Mouse (Mus musculus) T-helper 17 cell (primary cell): ENCODE measurements around the gene Dennd6a.

Source experiments
- in situ Hi-C, 2 experiments: fragments of 300-600 bp; cut with MboI, MseI; formaldehyde crosslinking; loops; 1 replicate in 1 of 2; 2 replicates in 1 of 2; pipeline ENCODE4 v1.15.1; 2025; ENCODE audit warnings: high pct_unique_total_duplicates in 2 of 2

Dennd6a gene

DNA sequence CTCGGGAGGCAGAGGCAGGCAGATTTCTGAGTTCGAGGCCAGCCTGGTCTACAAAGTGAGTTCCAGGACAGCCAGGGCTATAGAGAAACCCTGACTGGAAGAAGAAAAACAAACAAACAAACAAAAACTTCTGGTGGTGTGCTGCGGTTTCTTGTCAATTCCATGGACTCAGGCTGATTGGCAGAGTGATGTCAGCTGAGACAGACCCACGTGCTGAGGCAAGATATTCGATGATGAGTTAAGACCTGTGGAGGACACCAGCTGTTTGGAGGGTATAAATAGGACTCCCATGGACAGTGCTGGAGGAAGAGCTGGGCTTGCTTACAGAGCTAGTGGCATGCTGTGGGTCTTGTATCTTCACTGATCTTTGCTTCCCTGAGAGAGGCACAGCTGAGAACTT, at the start of gene Dennd6a:
TSS of gene Dennd6a (plus strand) at position 301 of the 400 bp plus-strand sequence.
- in situ Hi-C loops, result loop anchor here in 1 of 2 experiments (25.0 kb wide), 1 partner anchor 1689 kb away; no protein-coding TSS in a partner anchor

DNA sequence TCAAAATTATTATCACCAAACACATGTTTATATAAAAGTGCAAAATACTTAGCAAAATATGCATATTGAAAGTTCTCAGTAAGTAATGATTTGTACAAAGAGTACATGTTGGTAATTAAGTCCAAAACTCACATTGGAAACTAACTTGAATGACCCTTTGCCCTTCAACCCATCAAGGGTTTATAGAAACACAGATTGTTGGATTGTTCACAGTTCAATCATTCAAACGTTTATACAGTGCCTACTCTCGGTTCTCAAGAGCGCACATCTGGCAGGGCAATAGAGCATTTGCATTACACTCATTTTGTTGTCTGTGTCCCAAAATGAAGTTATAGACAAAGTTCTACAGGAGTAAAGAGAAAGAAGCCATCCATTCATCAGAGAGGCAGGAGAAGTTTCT, 47.7 kb upstream of the Dennd6a start:
- in situ Hi-C loops, result no loop called here

DNA sequence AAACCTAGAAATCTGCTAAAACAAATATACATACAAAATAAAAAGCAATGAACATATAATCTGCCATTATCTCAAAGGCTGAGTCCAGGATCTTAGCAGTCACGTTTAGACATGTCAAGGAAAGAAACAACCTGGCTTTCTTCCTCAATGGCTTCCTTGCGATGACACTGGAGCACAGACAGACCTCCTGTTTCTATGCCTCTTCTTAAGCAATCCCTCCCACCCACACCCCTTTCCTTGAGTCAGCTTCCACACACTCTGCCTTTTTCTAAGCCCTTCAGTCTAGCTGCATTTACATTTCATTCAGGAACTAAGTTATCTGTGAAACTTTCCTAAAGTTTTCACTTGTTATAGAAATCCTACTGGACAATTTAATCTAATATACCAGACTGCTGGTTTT, 45.4 kb upstream of the Dennd6a start:
- in situ Hi-C loops, result no loop called here

DNA sequence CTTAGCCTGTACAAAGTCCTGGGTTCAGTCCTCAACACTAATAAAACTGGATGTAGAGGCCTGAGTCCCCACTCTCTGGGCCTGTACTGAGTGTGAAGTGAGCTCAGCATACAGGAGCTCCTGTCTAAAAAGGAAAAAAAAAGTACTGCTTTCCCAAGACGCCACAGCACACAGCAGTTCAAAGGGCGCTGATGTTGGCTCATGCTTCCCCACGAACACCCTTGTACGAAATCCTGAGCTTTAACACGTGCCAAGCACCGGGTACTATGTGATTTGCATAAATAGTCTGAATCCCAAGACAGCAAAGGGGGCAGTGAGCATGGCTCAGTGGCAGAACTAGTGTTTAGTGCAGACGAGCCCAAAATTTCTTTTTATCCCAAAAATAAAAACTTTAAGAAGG, 43.3 kb upstream of the Dennd6a start:
- in situ Hi-C loops, result no loop called here

DNA sequence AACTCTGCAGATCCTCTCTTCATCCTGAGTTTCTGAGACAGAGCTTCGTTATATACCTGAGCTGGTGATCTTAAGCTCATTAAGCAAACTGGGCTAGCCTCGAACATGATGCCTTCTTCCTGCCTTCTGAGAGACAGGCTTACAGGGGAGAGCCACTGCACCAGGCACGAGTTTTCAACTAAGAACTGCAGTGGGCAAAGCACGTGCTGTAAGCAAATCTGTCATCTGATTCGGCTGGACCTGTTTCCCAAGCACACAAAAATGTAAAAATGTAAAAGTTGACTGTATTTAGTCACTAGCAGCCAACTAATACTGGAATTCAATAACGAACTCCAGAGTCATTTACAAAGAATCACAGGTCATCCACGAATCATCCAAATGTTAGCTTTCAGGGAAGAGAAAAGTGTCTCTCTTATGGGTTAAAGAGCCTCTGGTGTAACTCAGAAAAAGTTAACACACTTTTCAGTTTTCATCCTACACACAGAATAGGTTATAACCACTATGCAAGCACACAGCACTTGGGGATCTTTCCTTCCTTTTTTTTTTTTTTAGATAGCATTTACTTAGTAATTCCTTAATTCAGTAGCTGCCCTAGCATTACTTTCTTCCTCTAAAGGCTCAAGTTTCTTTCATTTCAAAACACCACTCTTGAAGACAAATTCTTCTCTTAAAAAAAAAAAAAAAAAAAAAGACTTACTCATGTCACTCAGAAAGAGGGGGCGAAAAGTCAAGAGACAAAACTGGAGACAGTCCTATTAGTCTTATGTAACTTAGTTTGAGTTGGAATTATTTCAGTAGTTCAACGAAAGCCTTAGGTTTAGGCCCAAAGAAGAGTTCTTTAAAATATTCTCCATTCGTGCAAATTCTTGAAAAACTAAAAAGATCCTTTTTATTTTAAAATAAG, 42.0 kb upstream of the Dennd6a start:
- in situ Hi-C loops, result no loop called here

DNA sequence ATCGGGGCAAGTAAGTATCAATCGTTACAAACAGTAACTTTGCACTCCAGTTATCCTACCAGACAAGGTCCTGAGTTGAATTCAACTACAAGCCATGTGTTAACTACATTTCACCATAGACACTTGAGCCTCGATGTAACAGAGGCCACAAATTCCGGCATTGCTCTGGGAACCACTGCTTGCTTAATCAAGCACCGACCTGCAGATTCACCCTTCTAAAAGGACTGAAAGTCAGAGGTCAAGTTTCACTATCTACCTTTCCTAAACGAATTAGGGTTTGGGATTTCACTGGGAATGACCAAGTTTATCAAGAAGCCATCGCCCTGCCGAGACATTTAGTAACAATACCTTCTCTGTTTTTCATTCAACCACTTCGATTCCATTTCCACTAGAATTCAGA, 40.9 kb upstream of the Dennd6a start:
- in situ Hi-C loops, result no loop called here

DNA sequence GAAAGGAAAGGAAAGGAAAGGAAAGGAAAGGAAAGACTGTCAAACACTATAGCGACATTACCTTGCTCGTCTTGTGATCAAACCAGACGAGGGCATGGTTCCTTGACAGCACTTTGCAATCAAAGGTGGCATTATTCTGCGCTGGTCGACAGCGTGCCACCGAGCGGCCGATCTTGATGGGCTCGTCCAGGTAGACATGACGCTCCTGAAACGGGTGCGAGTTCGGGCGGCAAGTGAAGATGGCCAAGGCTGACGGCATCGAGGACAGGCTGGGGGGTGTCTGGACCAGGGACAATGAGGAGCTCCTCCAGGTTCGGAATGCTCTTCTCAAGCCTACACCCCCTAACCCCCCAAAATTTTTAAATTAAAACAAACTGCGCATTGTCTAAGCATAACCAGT, 40.4 kb upstream of the Dennd6a start:
- in situ Hi-C loops, result no loop called here

DNA sequence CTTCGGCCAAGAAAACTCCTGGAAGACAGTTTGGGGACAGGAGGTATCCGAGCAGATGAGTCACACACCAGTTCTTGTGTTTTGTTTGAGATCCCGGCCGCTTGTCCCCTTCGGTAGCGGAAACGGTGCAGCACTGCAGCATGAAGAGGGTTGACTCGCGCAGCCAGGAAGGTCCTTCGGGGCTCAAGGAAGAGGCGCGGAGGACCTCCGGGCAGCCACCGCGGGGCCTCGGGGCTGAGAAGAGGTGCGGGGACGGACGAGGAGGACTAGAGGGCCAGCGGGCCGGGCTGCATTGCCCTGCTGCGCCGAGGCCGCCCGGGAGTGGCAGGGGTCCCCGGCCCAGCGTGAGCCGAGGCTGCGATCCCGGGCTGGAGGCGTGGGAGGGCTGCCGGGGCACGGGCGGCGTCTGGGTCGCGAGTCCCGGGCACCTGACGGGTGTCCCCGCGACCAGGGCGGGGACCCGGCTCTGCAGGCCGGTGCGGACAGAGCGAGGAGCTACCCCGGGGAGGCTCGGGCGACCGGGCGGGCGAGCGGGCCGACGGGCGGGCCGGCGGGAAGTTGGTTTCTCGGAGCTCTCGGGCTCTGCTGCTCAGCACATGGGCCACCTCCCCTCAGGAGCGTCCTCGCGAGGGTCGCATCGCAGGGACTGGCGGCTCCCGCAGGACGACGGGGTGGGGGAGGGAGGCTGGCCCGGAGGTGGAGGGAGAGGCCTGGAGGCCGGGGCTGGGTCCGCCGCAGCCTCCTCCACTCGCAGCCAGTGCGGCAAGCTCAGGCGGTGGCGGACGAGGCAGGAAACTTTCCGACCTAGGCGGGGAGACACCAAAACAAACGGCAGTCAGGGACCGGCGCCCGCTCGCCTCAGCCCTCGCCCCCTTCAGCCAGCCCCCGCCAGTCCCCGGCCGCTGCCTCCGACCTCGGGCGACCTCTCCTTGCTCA, 39.6 kb upstream of the Dennd6a start:
- in situ Hi-C loops, result no loop called here

DNA sequence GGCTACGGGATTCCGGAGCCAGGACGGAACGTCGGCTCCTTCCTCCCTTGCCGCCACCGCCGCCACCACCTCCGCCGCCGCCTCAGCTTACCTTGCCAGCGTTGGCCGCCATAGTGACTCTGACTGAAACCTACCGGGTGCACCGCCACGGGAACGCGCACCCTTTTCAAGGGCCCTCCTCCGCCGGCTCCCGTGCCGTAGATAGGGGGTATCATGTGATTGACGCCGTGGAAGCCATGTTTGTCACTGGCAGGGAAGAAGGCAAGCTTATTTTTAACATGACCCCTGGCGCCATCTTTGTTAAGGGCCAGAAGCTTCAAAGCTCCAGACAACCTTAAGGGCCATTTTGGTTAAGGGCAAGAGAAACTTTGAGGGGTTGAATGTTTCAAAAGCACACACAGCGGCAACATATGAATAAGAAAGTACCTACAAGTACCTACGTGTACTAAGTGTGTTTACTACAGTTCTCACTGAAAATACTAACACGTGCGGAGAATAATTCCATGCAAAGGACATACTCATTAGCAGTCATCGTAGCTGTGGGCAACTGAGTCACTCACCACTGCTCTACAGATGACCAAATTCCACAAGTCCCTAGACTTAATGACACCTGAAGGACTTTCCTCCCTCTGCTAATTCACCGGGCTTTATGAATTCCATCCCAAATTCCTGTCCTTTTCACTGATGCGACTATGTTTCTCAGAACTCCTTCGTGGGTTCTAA, 38.7 kb upstream of the Dennd6a start, which contains the start of gene Slmap:
TSS of gene Slmap (minus strand) at position 175 of the 723 bp plus-strand sequence.
- in situ Hi-C loops, result no loop called here

DNA sequence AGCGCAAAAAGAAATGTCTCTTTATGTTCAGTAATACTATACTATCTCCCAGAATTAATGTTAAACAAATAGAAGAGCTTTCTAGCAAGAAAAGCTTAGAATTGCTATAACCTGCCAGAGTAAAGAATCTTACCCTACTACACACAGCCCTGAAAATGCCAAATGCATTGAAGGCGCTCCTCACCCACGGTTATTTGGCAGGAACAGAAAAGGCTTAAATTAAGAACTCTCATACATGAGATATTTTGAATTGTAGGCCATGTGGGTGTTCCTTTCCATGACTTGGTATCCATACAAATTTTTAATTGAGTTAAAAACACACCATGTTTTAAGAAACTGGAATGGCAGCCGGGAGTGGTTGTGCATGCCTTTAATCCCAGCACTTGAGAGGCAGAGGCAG, 34.4 kb upstream of the Dennd6a start:
- in situ Hi-C loops, result no loop called here

DNA sequence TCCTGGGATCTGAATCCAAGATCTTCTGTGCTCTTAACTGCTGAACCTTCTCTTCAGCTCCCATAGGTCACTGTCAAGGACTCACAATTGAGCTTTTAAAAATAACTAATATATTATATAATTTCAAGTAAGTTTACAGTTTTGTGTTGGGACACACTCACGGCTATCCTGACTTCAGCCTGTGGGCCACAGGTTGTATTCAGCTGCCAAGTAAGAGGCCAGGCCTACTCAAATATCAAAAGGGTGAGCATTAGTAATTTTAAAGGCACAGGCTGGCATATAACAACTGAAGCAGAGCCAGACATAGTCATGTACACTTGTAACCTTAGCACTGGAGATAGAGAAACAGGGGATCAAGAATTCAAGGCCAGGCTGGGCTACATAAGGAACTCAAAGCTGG, 33.1 kb upstream of the Dennd6a start:
- in situ Hi-C loops, result no loop called here

DNA sequence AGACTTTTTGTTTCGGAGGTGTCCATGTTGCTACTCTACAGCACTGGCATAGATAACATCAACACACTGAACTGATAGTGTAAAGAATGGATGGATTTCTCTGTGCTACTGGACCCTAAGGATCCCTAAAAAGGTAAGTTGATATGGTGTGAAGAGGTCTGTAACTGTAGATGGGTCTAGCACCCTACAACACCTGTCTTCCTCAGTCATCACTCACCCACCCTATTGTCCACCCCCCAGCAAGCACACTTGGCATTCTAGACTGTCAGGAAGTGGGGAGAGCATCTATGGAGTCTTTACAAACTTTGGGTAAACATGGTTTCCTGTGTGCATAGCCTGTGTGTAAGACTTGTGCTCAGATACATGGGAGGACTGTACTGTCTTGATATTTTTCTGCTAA, 31.5 kb upstream of the Dennd6a start:
- in situ Hi-C loops, result no loop called here

DNA sequence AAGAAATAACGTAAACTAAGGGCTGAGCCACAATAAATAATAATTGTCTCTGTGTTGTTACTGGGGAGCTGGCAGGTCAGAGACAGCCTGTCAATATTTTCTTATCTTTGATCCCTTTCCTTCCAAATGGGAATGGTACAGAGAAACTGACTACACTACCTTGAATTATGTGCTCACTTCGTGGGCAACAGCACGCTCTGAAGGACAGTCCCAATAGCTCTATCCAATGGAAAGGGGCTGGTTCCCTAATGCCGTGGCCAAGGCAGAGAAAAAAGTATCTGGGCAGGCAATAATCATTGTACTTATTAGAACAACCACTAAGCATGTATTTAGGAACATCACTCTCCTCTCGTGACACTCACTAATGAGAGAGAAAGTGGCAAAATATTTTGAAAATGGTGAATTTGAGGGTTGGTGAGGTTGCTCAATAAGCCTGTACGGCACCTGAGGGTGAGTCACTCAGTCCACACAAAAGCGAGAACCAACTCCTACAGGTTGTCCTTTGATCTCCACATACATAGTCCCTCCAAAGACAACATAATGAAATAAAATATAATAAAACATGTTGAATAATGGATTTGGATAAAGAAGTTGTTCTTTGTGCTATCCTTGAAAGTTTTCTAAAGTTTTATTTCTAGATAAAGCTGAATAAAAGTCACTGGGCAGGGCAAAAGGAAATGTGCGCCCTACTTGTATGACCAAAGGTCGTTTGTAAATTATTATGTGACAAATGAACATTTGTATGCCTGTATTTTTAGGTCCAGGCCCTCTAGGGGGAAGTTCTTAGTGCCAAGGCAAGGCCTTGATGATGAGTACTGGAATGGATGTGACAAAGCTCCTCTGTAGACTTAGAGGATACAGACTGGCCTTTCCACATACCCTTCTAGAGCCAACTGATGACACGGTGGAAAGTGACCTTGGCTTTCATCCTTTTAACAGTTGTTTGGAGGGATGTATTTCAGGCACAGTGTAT, 25.9 kb upstream of the Dennd6a start:
- in situ Hi-C loops, result loop anchor here in 1 of 2 experiments (5.0 kb wide), 1 partner anchor 79 kb away; no protein-coding TSS in a partner anchor

DNA sequence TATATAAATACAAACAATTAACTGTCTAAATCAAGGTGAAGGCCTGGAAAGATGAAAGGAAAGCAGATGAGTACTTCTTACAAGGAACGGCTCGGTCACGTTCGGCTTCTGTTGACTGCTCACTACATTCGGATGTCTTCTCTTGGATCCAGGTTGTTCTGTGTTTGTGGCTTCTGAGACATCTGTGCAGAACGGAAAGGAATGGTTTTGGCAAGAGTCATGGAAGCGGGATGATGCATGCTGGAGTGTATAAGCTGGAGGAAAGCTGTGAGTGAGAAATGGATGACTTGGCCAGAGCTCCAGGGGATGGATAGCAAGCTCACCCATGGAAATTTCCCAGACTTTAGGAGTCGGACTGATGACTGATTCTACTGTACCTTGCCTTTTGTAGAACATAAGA, 22.9 kb upstream of the Dennd6a start:
- in situ Hi-C loops, result loop anchor here in 1 of 2 experiments (25.0 kb wide), 1 partner anchor 1712 kb away; no protein-coding TSS in a partner anchor

DNA sequence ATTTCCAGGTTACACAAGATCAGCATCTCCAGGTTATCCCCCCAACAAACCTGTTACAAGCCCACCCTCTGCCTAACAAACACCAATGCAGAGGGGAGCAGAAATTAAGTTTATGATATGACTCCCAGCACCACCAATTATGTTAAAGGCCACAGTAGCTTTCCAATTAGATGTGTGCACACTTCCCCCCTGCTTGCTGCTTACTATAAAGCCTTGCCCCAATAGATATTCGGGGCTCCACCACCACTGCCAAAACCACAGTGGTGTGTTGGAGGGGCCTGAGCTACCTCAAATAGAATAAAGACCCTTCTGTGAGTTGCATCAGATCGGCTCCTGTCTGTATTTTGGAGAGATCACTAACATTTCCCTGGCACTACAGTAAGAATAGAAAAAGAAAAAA, 21.2 kb upstream of the Dennd6a start:
- in situ Hi-C loops, result loop anchor here in 1 of 2 experiments (25.0 kb wide), 1 partner anchor 1710 kb away; no protein-coding TSS in a partner anchor

DNA sequence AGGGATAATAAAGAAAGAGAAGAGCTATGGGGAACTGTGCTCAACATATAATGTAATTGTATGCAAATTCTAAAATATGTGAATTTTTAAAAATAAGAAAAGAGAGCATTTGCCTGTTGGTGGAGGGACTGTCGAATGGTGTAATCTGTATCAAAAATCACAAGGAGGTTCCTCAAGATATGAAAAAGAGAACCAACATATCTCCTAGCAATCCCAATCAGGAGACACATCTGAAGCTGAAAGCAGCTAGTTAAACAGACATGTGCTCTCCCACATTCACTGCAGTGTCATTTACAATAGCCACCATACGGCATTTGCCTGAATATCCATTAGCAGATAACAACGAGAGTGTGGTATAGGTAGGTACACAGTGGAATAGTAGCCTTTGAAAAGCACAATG, 20.8 kb upstream of the Dennd6a start:
- in situ Hi-C loops, result loop anchor here in 1 of 2 experiments (25.0 kb wide), 1 partner anchor 1709 kb away; no protein-coding TSS in a partner anchor

DNA sequence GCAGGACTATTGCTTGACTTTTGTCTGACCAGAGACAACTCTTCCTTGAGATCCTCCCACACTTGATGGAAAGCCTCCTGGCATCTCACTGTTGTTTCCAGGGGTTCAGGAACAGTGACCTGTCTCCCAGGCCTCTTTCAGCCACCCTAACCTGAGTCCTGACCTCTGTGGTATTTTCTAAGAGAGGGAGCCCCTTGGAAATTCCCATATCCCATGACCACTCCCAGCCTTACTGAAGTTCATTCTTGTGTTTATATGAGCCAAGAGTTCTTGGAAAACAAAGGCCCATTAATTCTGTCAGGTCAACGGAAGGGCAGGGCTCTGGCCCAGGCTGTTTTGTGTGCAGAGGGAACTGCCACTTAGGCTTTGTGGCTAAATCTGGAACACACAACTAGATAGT, 16.1 kb upstream of the Dennd6a start:
- in situ Hi-C loops, result loop anchor here in 1 of 2 experiments (25.0 kb wide), 1 partner anchor 1705 kb away; no protein-coding TSS in a partner anchor

DNA sequence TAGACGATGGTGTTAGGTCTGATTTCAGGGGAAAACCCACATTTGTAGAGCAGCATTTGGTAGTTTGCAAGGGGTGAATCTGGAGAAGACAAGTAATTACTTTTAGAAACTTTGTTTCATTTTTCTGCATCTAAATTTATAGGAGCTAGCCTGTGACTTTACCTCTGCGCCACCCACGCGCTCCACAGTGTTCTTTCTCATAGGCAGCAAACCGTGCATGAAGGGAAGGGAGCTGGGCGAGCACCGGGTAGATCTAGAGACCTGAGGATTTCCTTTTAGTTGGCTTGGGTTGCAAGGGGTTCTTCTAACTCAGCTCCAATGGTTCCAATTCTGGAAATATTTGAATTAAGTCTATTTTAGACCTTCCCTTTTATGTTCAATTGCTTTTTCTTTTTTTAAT, 15.1 kb upstream of the Dennd6a start:
- in situ Hi-C loops, result loop anchor here in 1 of 2 experiments (25.0 kb wide), 1 partner anchor 1704 kb away; no protein-coding TSS in a partner anchor

DNA sequence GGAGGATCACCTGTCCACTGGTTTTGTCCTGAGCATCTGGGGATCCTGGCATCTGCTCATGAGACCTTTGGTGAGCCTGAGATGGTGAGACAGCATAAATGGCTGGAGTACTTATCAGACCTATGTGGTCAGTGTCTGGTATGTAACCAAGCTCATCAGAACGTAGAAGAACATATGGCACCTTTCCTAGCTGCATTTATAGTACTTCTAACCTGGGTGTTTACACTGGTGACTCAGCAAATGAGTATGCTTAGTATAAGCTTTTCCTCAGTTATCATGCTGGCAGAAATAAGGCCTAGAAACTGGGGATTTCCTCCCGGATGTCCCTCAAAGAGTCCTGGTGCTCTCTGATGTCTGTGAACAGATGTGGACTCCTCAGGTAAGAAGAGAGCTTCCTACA, 11.4 kb upstream of the Dennd6a start:
- in situ Hi-C loops, result loop anchor here in 1 of 2 experiments (25.0 kb wide), 1 partner anchor 1700 kb away; no protein-coding TSS in a partner anchor

DNA sequence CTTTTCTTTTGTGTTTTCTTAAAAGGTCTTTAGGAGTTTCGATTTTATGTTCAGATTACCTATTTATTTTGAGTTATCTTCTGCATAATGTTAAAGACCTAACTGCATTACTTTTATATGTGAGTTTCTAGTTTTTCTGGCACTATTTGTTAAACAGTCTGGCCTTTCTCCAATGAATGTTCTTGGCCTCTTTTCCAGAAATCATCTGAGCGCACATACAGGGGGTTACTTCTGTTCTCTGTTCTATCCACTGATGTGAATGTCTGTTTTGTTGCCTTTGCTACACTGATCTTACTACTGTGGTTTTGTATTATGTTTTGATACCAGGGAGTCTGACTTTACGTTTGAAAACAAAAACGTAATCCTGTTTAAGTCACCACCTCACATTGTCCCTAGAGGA, 3.8 kb upstream of the Dennd6a start:
- in situ Hi-C loops, result loop anchor here in 1 of 2 experiments (25.0 kb wide), 1 partner anchor 1692 kb away; no protein-coding TSS in a partner anchor
